Mouse (Mus musculus) E14TG2a.4 (cell line): ENCODE measurements around the gene Wdr43.

Source experiments
- CTCF ChIP-seq: conservative IDR thresholded peaks from 2 replicates; pipeline ENCODE4 v1.5.1; 2014; ENCODE audit warnings: low read length
- NANOG ChIP-seq: IDR thresholded peaks from 2 replicates; pipeline ENCODE4 v1.6.1; 2014; ENCODE audit warnings: borderline replicate concordance, low read length, mixed read lengths

DNA sequence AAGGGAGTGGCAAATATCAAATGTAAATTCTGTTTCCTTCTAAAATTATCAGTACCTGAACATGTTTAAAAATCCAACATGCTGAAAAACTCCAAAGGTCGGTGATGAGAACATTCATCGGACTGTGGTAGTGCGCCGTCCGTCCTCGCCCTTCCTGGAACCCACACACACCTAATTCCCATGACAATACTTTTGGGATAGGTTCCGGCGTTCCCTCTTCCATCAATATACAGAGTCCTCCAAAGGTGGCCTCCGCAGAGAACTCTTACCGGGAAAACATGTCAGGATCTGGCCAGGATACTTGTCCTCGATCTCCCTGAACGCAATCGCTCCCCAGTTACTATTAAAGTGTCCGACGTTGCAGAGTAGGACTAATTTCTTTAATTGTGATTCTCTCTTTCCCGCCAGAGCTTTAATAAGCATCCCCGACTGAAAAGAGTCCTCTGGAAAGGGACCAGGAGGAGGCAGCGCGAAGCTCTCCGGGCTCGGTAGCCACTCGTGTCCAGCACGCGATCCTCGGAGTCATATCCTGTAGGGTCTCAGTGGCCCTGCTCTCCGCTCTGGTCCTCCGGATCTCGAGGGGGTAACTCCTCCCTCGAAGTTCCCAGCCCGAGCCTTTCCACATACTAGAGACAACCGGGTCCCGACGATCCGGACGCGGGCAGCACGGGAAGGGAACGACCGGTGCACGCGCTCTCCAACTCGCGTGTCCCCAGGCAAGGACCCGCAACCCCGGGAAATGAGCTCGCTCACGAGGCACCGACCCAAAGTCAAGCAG, 17.6 kb upstream of the Wdr43 start:
- TF ChIP-seq CTCF = no peak
- no peak for TF ChIP-seq NANOG
